Mouse (Mus musculus) intestine, postnatal 0 days (tissue): ENCODE data around the gene Glt8d1. TPM values are rescaled to one million over a fixed set of nuclear protein-coding genes. Genes with fewer than 3 reads are reported as not detected.

ENCODE experiments used
- ATAC-seq: fragments of 200-750 bp; cut with Nextera tagmentation; 2 replicates; pipeline ENCODE4 v1.8.0; 2017; ENCODE audit warnings: mild to moderate bottlenecking, moderate TSS enrichment, moderate library complexity
- H3K27ac ChIP-seq: fragments of 300-500 bp; sonication (generic); 2 replicates; pipeline ENCODE4 v1.5.1; 2014; ENCODE audit warnings: mild to moderate bottlenecking, low read depth, low read length, moderate library complexity
- H3K27me3 ChIP-seq: fragments of 300-500 bp; sonication (generic); replicated peaks from 2 replicates; pipeline ENCODE4 v1.6.1; 2014; ENCODE audit warnings: low read length, mixed read lengths; ENCODE audit not compliant: control insufficient read depth, insufficient read depth
- H3K36me3 ChIP-seq: fragments of 300-500 bp; sonication (generic); 2 replicates; pipeline ENCODE4 v1.6.1; 2014; ENCODE audit warnings: mild to moderate bottlenecking, moderate library complexity; ENCODE audit not compliant: control insufficient read depth, insufficient read depth
- H3K4me1 ChIP-seq: fragments of 300-500 bp; sonication (generic); replicated peaks from 2 replicates; pipeline ENCODE4 v1.6.1; 2014; ENCODE audit warnings: antibody characterized with exemption, low read length, mixed read lengths; ENCODE audit not compliant: control insufficient read depth, insufficient read depth
- H3K4me2 ChIP-seq: fragments of 300-500 bp; sonication (generic); replicated peaks from 2 replicates; pipeline ENCODE4 v1.6.1; 2014; ENCODE audit warnings: low read depth, mild to moderate bottlenecking, moderate library complexity
- H3K4me3 ChIP-seq: fragments of 300-500 bp; sonication (generic); 2 replicates; pipeline ENCODE4 v1.5.1; 2014; ENCODE audit warnings: low read depth, low read length
- H3K9ac ChIP-seq: fragments of 300-500 bp; sonication (generic); 2 replicates; pipeline ENCODE4 v1.6.1; 2014; ENCODE audit warnings: mild to moderate bottlenecking, low read depth, low read length
- H3K9me3 ChIP-seq: fragments of 300-500 bp; sonication (generic); 2 replicates; pipeline ENCODE4 v1.6.1; 2016; ENCODE audit warnings: mixed run types; ENCODE audit not compliant: control insufficient read depth
- CTCF ChIP-seq: sonication (generic); IDR thresholded peaks from 2 replicates; pipeline ENCODE4 v1.5.1; 2016; ENCODE audit warnings: low read depth, mild to moderate bottlenecking, control low read depth, antibody characterized with exemption, moderate library complexity
- WGBS: fragments of 180-500 bp; shearing (Covaris S2); extraction: QIAGEN DNeasy Blood & Tissue Kit; methylation state at CpG from one replicate; pipeline ENCODE4 v1.1.7; 2014; 5-methylcytosine and 5-hydroxymethylcytosine counted together
- polyA plus RNA-seq: library from polyadenylated mRNA; unstranded; fragments of >200 nt; fragmentation: Nextera tagmentation; extraction: Ambion mirVana; gene quantifications from 2 replicates; pipeline ENCODE4 v1.2.1, GENCODE M21; 2015

Gene Glt8d1
- polyA plus RNA-seq, 1 experiment from 2014 or later: 18.2 TPM

DNA sequence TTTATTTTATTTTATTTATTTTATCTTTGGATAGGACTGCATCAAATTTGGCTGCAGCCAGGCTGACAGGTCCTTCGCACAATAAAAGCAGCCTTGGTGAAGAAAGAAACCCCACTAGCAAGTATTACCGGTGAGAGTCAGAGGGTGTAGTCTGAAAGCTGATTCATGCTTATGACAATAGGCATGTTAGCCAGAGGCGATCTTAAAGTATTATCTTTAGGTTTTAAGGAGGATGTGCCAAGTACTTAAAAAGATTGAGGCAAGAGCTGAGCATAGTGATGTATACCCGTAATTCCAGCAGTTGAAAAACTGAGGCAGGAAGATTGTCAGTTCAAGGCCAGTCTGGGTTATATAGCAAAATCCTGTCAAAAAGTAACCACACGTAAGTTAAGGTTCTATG lies 44.1 kb downstream of the Glt8d1 start:
- Histone ChIP-seq H3K4me1 (no peaks in the 10 kb centered on the region), H3K4me2 (no peak overlapping the region), H3K4me3 (no peak overlapping the region), H3K27ac (no peak overlapping the region), H3K9ac (no peak overlapping the region), H3K9me3 (no peaks in the 10 kb centered on the region), H3K36me3 (peaks cover 66% of the 10 kb centered on the region), H3K27me3 (no peaks in the 10 kb centered on the region)
- ATAC-seq: no peak
- 94% methylated on average over 5 of the region's 5 CpGs for WGBS
- no peak for TF ChIP-seq CTCF

- Histone ChIP-seq H3K9ac (no peak overlapping the region), H3K4me2 (no peak overlapping the region), H3K36me3 (peaks cover 71% of the 10 kb centered on the region), H3K27me3 (no peaks in the 10 kb centered on the region), H3K4me1 (no peaks in the 10 kb centered on the region), H3K4me3 (no peak overlapping the region), H3K27ac (no peak overlapping the region), H3K9me3 (no peaks in the 10 kb centered on the region)
- WGBS: 100% methylated on average over 1 of the region's 1 CpGs
- no peak for TF ChIP-seq CTCF
- no peak for ATAC-seq
Observed at GRCm38 (mm10) chr14:31045817-31046216, 44.6 kb downstream of the Glt8d1 start.

Other genes with a start within 250 kb of the Glt8d1 start
- gene Tmem110, start 175.8 kb upstream of the Glt8d1 start, polyA plus RNA-seq: 17.5 and 18.0 TPM in 2 replicates
- 24.7 and 27.2 TPM in 2 replicates for gene Mustn1, start 122.2 kb upstream of the Glt8d1 start, polyA plus RNA-seq
- 0.16 TPM in 1 of 2 replicates, not detected in the other for gene Itih4, start 114.9 kb upstream of the Glt8d1 start, polyA plus RNA-seq
- gene Itih3, start 77.6 kb upstream of the Glt8d1 start, polyA plus RNA-seq: 3.9 and 4.7 TPM in 2 replicates
- not detected in 2 replicates for gene Itih1, start 58.1 kb upstream of the Glt8d1 start, polyA plus RNA-seq
- gene Nek4, start 50.0 kb upstream of the Glt8d1 start, polyA plus RNA-seq: 2.9 and 3.0 TPM in 2 replicates
- 434 and 465 TPM in 2 replicates for gene Spcs1, start 272 bp downstream of the Glt8d1 start, polyA plus RNA-seq
- 33.1 and 39.8 TPM in 2 replicates for gene Pbrm1, start 17.7 kb downstream of the Glt8d1 start, polyA plus RNA-seq
- 53.5 and 59.6 TPM in 2 replicates for gene Gnl3, start 17.8 kb downstream of the Glt8d1 start, polyA plus RNA-seq
- gene Smim4, start 127.6 kb downstream of the Glt8d1 start, polyA plus RNA-seq: 127 and 132 TPM in 2 replicates
- gene Nt5dc2, start 129.7 kb downstream of the Glt8d1 start, polyA plus RNA-seq: 31.2 and 34.9 TPM in 2 replicates
- gene Stab1, start 167.2 kb downstream of the Glt8d1 start, polyA plus RNA-seq: 20.6 and 23.1 TPM in 2 replicates
- gene Tnnc1, start 206.9 kb downstream of the Glt8d1 start, polyA plus RNA-seq: 1.4 and 1.6 TPM in 2 replicates
- 74.1 and 78.8 TPM in 2 replicates for gene Nisch, start 215.5 kb downstream of the Glt8d1 start, polyA plus RNA-seq
- 0.61 and 0.74 TPM in 2 replicates for gene Sema3g, start 216.5 kb downstream of the Glt8d1 start, polyA plus RNA-seq
- gene Phf7, start 249.9 kb downstream of the Glt8d1 start, polyA plus RNA-seq: 8.6 and 10.3 TPM in 2 replicates